Mouse (Mus musculus): Measurements from ENCODE around the gene Cers3. TPM values are rescaled to one million over a fixed set of nuclear protein-coding genes. Genes with fewer than 3 reads are reported as not detected.

Gene Cers3
- polyA plus RNA-seq, 1 experiment from 2014 or later = 1.5 TPM

- 85% methylated on average over 1 of the region's 1 CpGs for WGBS
- no peak for ATAC-seq (ENCODE audit: low FRiP score)
- H3K4me1 ChIP-seq (replicated peaks; ENCODE audit: control insufficient read depth, insufficient read depth, low read length) = no peaks in the 10 kb centered on the region
Observed at GRCm38 (mm10) chr7:66857610-66858009, 114.3 kb downstream of the Cers3 start.

GRCm38 (mm10) chr7:66858247-66859075 lies 115.2 kb downstream of the Cers3 start:
- DNase-seq (ENCODE audit: low spot score) (no peak), ATAC-seq (ENCODE audit: low FRiP score) (no peak)
- Histone ChIP-seq H3K4me3 (ENCODE audit: low read depth, low read length) (no peak overlapping the region), H3K36me3 (ENCODE audit: control insufficient read depth, insufficient read depth, low read length) (no peaks in the 10 kb centered on the region), H3K27ac (ENCODE audit: low read depth, low read length) (no peak overlapping the region), H3K9me3 (ENCODE audit: control insufficient read depth, low read length) (no peaks in the 10 kb centered on the region), H3K9ac (ENCODE audit: low read depth, low read length) (no peak overlapping the region), H3K27me3 (ENCODE audit: control insufficient read depth, insufficient read depth, low read length) (no peaks in the 10 kb centered on the region), H3K4me2 (replicated peaks; ENCODE audit: low read depth, low read length) (no peak overlapping the region), H3K4me1 (replicated peaks; ENCODE audit: control insufficient read depth, insufficient read depth, low read length) (no peaks in the 10 kb centered on the region)
- WGBS = 76% methylated on average over 12 of the region's 12 CpGs

More at GRCm38 (mm10) chr7:66857610-66858009, 114.3 kb downstream of the Cers3 start:
- DNase-seq (ENCODE audit: low spot score) = no peak
- Histone ChIP-seq H3K27me3 (ENCODE audit: control insufficient read depth, insufficient read depth, low read length) (no peaks in the 10 kb centered on the region), H3K9ac (ENCODE audit: low read depth, low read length) (no peak overlapping the region), H3K36me3 (ENCODE audit: control insufficient read depth, insufficient read depth, low read length) (no peaks in the 10 kb centered on the region), H3K4me3 (ENCODE audit: low read depth, low read length) (no peak overlapping the region), H3K4me2 (replicated peaks; ENCODE audit: low read depth, low read length) (no peak overlapping the region), H3K9me3 (ENCODE audit: control insufficient read depth, low read length) (no peaks in the 10 kb centered on the region), H3K27ac (ENCODE audit: low read depth, low read length) (no peak overlapping the region)

- Histone ChIP-seq H3K27ac (ENCODE audit: low read depth, low read length) (no peak overlapping the region), H3K4me2 (replicated peaks; ENCODE audit: low read depth, low read length) (no peak overlapping the region), H3K9ac (ENCODE audit: low read depth, low read length) (no peak overlapping the region), H3K27me3 (ENCODE audit: control insufficient read depth, insufficient read depth, low read length) (no peaks in the 10 kb centered on the region), H3K9me3 (ENCODE audit: control insufficient read depth, low read length) (no peaks in the 10 kb centered on the region), H3K4me3 (ENCODE audit: low read depth, low read length) (no peak overlapping the region), H3K36me3 (ENCODE audit: control insufficient read depth, insufficient read depth, low read length) (no peaks in the 10 kb centered on the region), H3K4me1 (replicated peaks; ENCODE audit: control insufficient read depth, insufficient read depth, low read length) (no peaks in the 10 kb centered on the region)
- DNase-seq (ENCODE audit: low spot score) (no peak), ATAC-seq (ENCODE audit: low FRiP score) (no peak)
- 76% methylated on average over 5 of the region's 5 CpGs for whole genome bisulfite sequencing
Observed at GRCm38 (mm10) chr7:66859220-66859619, 115.9 kb downstream of the Cers3 start.

- Histone ChIP-seq H3K9ac (ENCODE audit: low read depth, low read length) (no peak overlapping the region), H3K4me3 (ENCODE audit: low read depth, low read length) (no peak overlapping the region), H3K4me2 (replicated peaks; ENCODE audit: low read depth, low read length) (no peak overlapping the region), H3K4me1 (replicated peaks; ENCODE audit: control insufficient read depth, insufficient read depth, low read length) (0 out of 2 replicates have a peak, but pooled peaks cover 2% of the 10 kb centered on the region), H3K36me3 (ENCODE audit: control insufficient read depth, insufficient read depth, low read length) (no peaks in the 10 kb centered on the region), H3K27ac (ENCODE audit: low read depth, low read length) (no peak overlapping the region), H3K9me3 (ENCODE audit: control insufficient read depth, low read length) (no peaks in the 10 kb centered on the region), H3K27me3 (ENCODE audit: control insufficient read depth, insufficient read depth, low read length) (no peaks in the 10 kb centered on the region)
- ATAC-seq (ENCODE audit: low FRiP score) (no peak), DNase-seq (ENCODE audit: low spot score) (peak; percentile 9)
- 81% methylated on average over 19 of the region's 19 CpGs for WGBS
Observed at GRCm38 (mm10) chr7:66866944-66867718, 123.8 kb downstream of the Cers3 start.

GRCm38 (mm10) chr7:66867719-66868501 lies 124.6 kb downstream of the Cers3 start:
- H3K27ac ChIP-seq (ENCODE audit: low read depth, low read length) = no peak overlapping the region
- no peak overlapping the region for H3K4me3 ChIP-seq (ENCODE audit: low read depth, low read length)
- no peak overlapping the region for H3K9ac ChIP-seq (ENCODE audit: low read depth, low read length)
- H3K36me3 ChIP-seq (ENCODE audit: control insufficient read depth, insufficient read depth, low read length) = no peaks in the 10 kb centered on the region
- peak; percentile 12 for DNase-seq (ENCODE audit: low spot score)
- WGBS = 47% methylated on average over 13 of the region's 13 CpGs
- no peak for ATAC-seq (ENCODE audit: low FRiP score)
- no peak overlapping the region for H3K4me2 ChIP-seq (replicated peaks; ENCODE audit: low read depth, low read length)
- H3K27me3 ChIP-seq (ENCODE audit: control insufficient read depth, insufficient read depth, low read length) = no peaks in the 10 kb centered on the region
- no peaks in the 10 kb centered on the region for H3K9me3 ChIP-seq (ENCODE audit: control insufficient read depth, low read length)
- 0 out of 2 replicates have a peak, but pooled peaks cover 2% of the 10 kb centered on the region for H3K4me1 ChIP-seq (replicated peaks; ENCODE audit: control insufficient read depth, insufficient read depth, low read length)

- Histone ChIP-seq H3K4me3 (ENCODE audit: low read depth, low read length) (no peak overlapping the region), H3K9me3 (ENCODE audit: control insufficient read depth, low read length) (no peaks in the 10 kb centered on the region), H3K27me3 (ENCODE audit: control insufficient read depth, insufficient read depth, low read length) (no peaks in the 10 kb centered on the region), H3K4me1 (replicated peaks; ENCODE audit: control insufficient read depth, insufficient read depth, low read length) (0 out of 2 replicates have a peak, but pooled peaks cover 2% of the 10 kb centered on the region), H3K36me3 (ENCODE audit: control insufficient read depth, insufficient read depth, low read length) (no peaks in the 10 kb centered on the region), H3K4me2 (replicated peaks; ENCODE audit: low read depth, low read length) (no peak overlapping the region), H3K27ac (ENCODE audit: low read depth, low read length) (no peak overlapping the region), H3K9ac (ENCODE audit: low read depth, low read length) (no peak overlapping the region)
- 81% methylated on average over 7 of the region's 7 CpGs for WGBS
- no peak for ATAC-seq (ENCODE audit: low FRiP score)
- DNase-seq (ENCODE audit: low spot score) = no peak
Observed at GRCm38 (mm10) chr7:66871520-66871919, 128.2 kb downstream of the Cers3 start.

GRCm38 (mm10) chr7:66871940-66872511 lies 128.7 kb downstream of the Cers3 start:
- no peaks in the 10 kb centered on the region for H3K27me3 ChIP-seq (ENCODE audit: control insufficient read depth, insufficient read depth, low read length)
- 0 out of 2 replicates have a peak, but pooled peaks cover 2% of the 10 kb centered on the region for H3K4me1 ChIP-seq (replicated peaks; ENCODE audit: control insufficient read depth, insufficient read depth, low read length)
- no peak overlapping the region for H3K9ac ChIP-seq (ENCODE audit: low read depth, low read length)
- ATAC-seq (ENCODE audit: low FRiP score) = no peak
- DNase-seq (ENCODE audit: low spot score) = no peak
- H3K9me3 ChIP-seq (ENCODE audit: control insufficient read depth, low read length) = no peaks in the 10 kb centered on the region
- no peak overlapping the region for H3K27ac ChIP-seq (ENCODE audit: low read depth, low read length)
- H3K4me2 ChIP-seq (replicated peaks; ENCODE audit: low read depth, low read length) = no peak overlapping the region
- no peaks in the 10 kb centered on the region for H3K36me3 ChIP-seq (ENCODE audit: control insufficient read depth, insufficient read depth, low read length)
- H3K4me3 ChIP-seq (ENCODE audit: low read depth, low read length) = no peak overlapping the region
- WGBS = 87% methylated on average over 14 of the region's 14 CpGs

- Histone ChIP-seq H3K4me3 (ENCODE audit: low read depth, low read length) (no peak overlapping the region), H3K4me2 (replicated peaks; ENCODE audit: low read depth, low read length) (no peak overlapping the region), H3K27me3 (ENCODE audit: control insufficient read depth, insufficient read depth, low read length) (no peaks in the 10 kb centered on the region), H3K4me1 (replicated peaks; ENCODE audit: control insufficient read depth, insufficient read depth, low read length) (no peaks in the 10 kb centered on the region), H3K9me3 (ENCODE audit: control insufficient read depth, low read length) (no peaks in the 10 kb centered on the region), H3K36me3 (ENCODE audit: control insufficient read depth, insufficient read depth, low read length) (no peaks in the 10 kb centered on the region), H3K9ac (ENCODE audit: low read depth, low read length) (no peak overlapping the region), H3K27ac (ENCODE audit: low read depth, low read length) (no peak overlapping the region)
- DNase-seq (ENCODE audit: low spot score) = no peak
- ATAC-seq (ENCODE audit: low FRiP score) = no peak
- WGBS = 93% methylated on average over 2 of the region's 2 CpGs
Observed at GRCm38 (mm10) chr7:66873235-66873634, 129.9 kb downstream of the Cers3 start.
